Mouse (Mus musculus) limb, embryonic 14.5 days (tissue): Measurements from ENCODE around the gene Tprg. TPM values are rescaled to one million over a fixed set of nuclear protein-coding genes. Genes with fewer than 3 reads are reported as not detected.

ENCODE experiments used
- ATAC-seq: fragments of 200-750 bp; cut with Nextera tagmentation; 2 replicates; pipeline ENCODE4 v1.8.0; 2017; ENCODE audit warnings: low read depth, moderate number of reproducible peaks, moderate TSS enrichment; ENCODE audit not compliant: low FRiP score
- DNase-seq: peaks from one replicate; pipeline ENCODE4 v3.0.0-alpha.2; 2015; ENCODE audit warnings: low spot score
- H3K27ac ChIP-seq: fragments of 300-500 bp; sonication (generic); replicated peaks from 2 replicates; pipeline ENCODE4 v1.5.1; 2014; ENCODE audit warnings: low read depth, mild to moderate bottlenecking, low read length, moderate library complexity, mixed read lengths
- H3K27me3 ChIP-seq: fragments of 300-500 bp; sonication (generic); 2 replicates; pipeline ENCODE4 v1.6.1; 2014; ENCODE audit warnings: low read length, mixed read lengths; ENCODE audit not compliant: control insufficient read depth, insufficient read depth
- H3K36me3 ChIP-seq: fragments of 300-500 bp; sonication (generic); 2 replicates; pipeline ENCODE4 v1.6.1; 2014; ENCODE audit warnings: mild to moderate bottlenecking, low read length, moderate library complexity, mixed read lengths; ENCODE audit not compliant: control insufficient read depth, insufficient read depth
- H3K4me1 ChIP-seq: fragments of 300-500 bp; sonication (generic); 2 replicates; pipeline ENCODE4 v1.6.1; 2014; ENCODE audit warnings: antibody characterized with exemption, low read length, mixed read lengths; ENCODE audit not compliant: control insufficient read depth, insufficient read depth
- H3K4me2 ChIP-seq: fragments of 300-500 bp; sonication (generic); replicated peaks from 2 replicates; pipeline ENCODE4 v1.6.1; 2014; ENCODE audit warnings: low read depth, mild to moderate bottlenecking, low read length, moderate library complexity; ENCODE audit not compliant: severe bottlenecking
- H3K4me3 ChIP-seq: fragments of 300-500 bp; sonication (generic); replicated peaks from 2 replicates; pipeline ENCODE4 v1.5.1; 2014; ENCODE audit warnings: low read length
- H3K9ac ChIP-seq: fragments of 300-500 bp; sonication (generic); 2 replicates; pipeline ENCODE4 v1.6.1; 2014; ENCODE audit warnings: mild to moderate bottlenecking, low read depth, low read length, moderate library complexity; ENCODE audit not compliant: severe bottlenecking
- H3K9me3 ChIP-seq: fragments of 300-500 bp; sonication (generic); 2 replicates; pipeline ENCODE4 v1.6.1; 2016; ENCODE audit warnings: low read length; ENCODE audit not compliant: control insufficient read depth
- POLR2A ChIP-seq: fragments of 200-500 bp; IDR thresholded peaks from 2 replicates; pipeline ENCODE4 v1.8.0; 2012; ENCODE audit warnings: inconsistent platforms, mild to moderate bottlenecking, moderate library complexity, borderline replicate concordance; ENCODE audit not compliant: insufficient read depth, insufficient read length; ENCODE audit errors: extremely low read depth
- WGBS: fragments of 180-500 bp; shearing (Covaris S2); extraction: QIAGEN DNeasy Blood & Tissue Kit; methylation state at CpG from one replicate; pipeline ENCODE4 v1.1.7; 2014; 5-methylcytosine and 5-hydroxymethylcytosine counted together
- polyA plus RNA-seq, 2 experiments: library from polyadenylated mRNA; depleted of rRNA in 1 of 2; stranded (reverse) in 1 of 2; unstranded in 1 of 2; fragments of >200 nt; fragmentation: Nextera tagmentation in 1 of 2; extraction: Ambion mirVana in 1 of 2; gene quantifications; 2 replicates each; pipeline versions ENCODE4 v1.2.1 to v1.2.3; 2012 to 2014

Tprg gene
- polyA plus RNA-seq, 2 experiments: 1.1 to 4.3 TPM

- H3K4me2 ChIP-seq: no peak overlapping the region
- DNase-seq: no peak
- no peak for ATAC-seq
- H3K9me3 ChIP-seq: no peaks in the 10 kb centered on the region
- H3K9ac ChIP-seq: no peak overlapping the region
- WGBS: 46% methylated on average over 4 of the region's 4 CpGs
- TF ChIP-seq POLR2A: no peak
- no peak overlapping the region for H3K4me3 ChIP-seq
- H3K4me1 ChIP-seq: peaks cover 16% of the 10 kb centered on the region
- H3K27me3 ChIP-seq: no peaks in the 10 kb centered on the region
- no peaks in the 10 kb centered on the region for H3K36me3 ChIP-seq
- no peak overlapping the region for H3K27ac ChIP-seq
These were observed 178.1 kb downstream of the Tprg start for GRCm38 (mm10) chr16:25464732-25465131.

GRCm38 (mm10) chr16:25465435-25466139 lies 179.0 kb downstream of the Tprg start:
- Histone ChIP-seq H3K27me3 (no peaks in the 10 kb centered on the region), H3K9ac (no peak overlapping the region), H3K4me1 (peaks cover 16% of the 10 kb centered on the region), H3K36me3 (no peaks in the 10 kb centered on the region), H3K9me3 (no peaks in the 10 kb centered on the region), H3K4me3 (no peak overlapping the region), H3K4me2 (no peak overlapping the region), H3K27ac (peak overlapping the region; percentile 34)
- ATAC-seq (peak; percentile 64), DNase-seq (peak; percentile 39)
- whole genome bisulfite sequencing: 18% methylated on average over 13 of the region's 13 CpGs
- TF ChIP-seq POLR2A: no peak

- Histone ChIP-seq H3K27ac (no peak overlapping the region), H3K4me3 (no peak overlapping the region), H3K9me3 (no peaks in the 10 kb centered on the region), H3K4me2 (no peak overlapping the region), H3K36me3 (no peaks in the 10 kb centered on the region), H3K27me3 (no peaks in the 10 kb centered on the region), H3K4me1 (peaks cover 16% of the 10 kb centered on the region), H3K9ac (no peak overlapping the region)
- no peak for TF ChIP-seq POLR2A
- no peak for DNase-seq
- no peak for ATAC-seq
- 76% methylated on average over 3 of the region's 3 CpGs for WGBS
These were observed 181.4 kb downstream of the Tprg start for GRCm38 (mm10) chr16:25468040-25468439.

- Histone ChIP-seq H3K27me3 (no peaks in the 10 kb centered on the region), H3K4me3 (no peak overlapping the region), H3K9me3 (no peaks in the 10 kb centered on the region), H3K9ac (no peak overlapping the region), H3K27ac (no peak overlapping the region), H3K4me1 (peaks cover 16% of the 10 kb centered on the region), H3K4me2 (no peak overlapping the region), H3K36me3 (no peaks in the 10 kb centered on the region)
- WGBS: 47% methylated on average over 5 of the region's 5 CpGs
- no peak for TF ChIP-seq POLR2A
- ATAC-seq: peak; percentile 62; the same call in 1 of the 2 replicates
- DNase-seq: no peak
These were observed 182.0 kb downstream of the Tprg start for GRCm38 (mm10) chr16:25468662-25469061.
